Mouse (Mus musculus) heart, embryonic 14.5 days (tissue): ENCODE measurements at regions not wholly inside any gene's neighbourhood (a gene's known extent, or its start where the extent isn't known, plus 50 kb on each side); places are given as distances from the start of the nearest gene placed in this dataset.

ENCODE experiments used
- ATAC-seq: fragments of 200-750 bp; cut with Nextera tagmentation; 2 replicates; pipeline ENCODE4 v1.8.0; 2017; ENCODE audit warnings: low read depth, moderate TSS enrichment; ENCODE audit not compliant: insufficient number of reproducible peaks, insufficient read depth, low FRiP score
- H3K27ac ChIP-seq, 2 experiments: fragments of 200-500 bp in 1 of 2; fragments of 300-500 bp in 1 of 2; sonication (generic) in 1 of 2; replicated peaks in 1 of 2; 2 replicates each; pipeline ENCODE4 v1.5.1; 2012 to 2014; ENCODE audit warnings: low read depth in 2 of 2, low read length in 2 of 2, control low read depth in 1 of 2, mild to moderate bottlenecking in 1 of 2, mixed read lengths in 1 of 2; ENCODE audit not compliant: control insufficient read depth in 1 of 2, insufficient read depth in 1 of 2
- H3K27me3 ChIP-seq: fragments of 300-500 bp; sonication (generic); 2 replicates; pipeline ENCODE4 v1.6.1; 2014; ENCODE audit warnings: mild to moderate bottlenecking, low read length, control low read depth; ENCODE audit not compliant: control insufficient read depth, insufficient read depth
- H3K36me3 ChIP-seq: fragments of 300-500 bp; sonication (generic); 2 replicates; pipeline ENCODE4 v1.6.1; 2014; ENCODE audit warnings: mild to moderate bottlenecking, control low read depth, low read length, mixed read lengths; ENCODE audit not compliant: control insufficient read depth, insufficient read depth
- H3K4me1 ChIP-seq, 2 experiments: fragments of 200-500 bp in 1 of 2; fragments of 300-500 bp in 1 of 2; sonication (generic) in 1 of 2; 2 replicates each; pipeline ENCODE4 v1.6.1; 2012 to 2014; ENCODE audit warnings: low read length in 2 of 2, control low read depth in 1 of 2, mixed read lengths in 1 of 2; ENCODE audit not compliant: control insufficient read depth in 2 of 2, insufficient read depth in 2 of 2
- H3K4me2 ChIP-seq: fragments of 300-500 bp; sonication (generic); 2 replicates; pipeline ENCODE4 v1.6.1; 2014; ENCODE audit warnings: mild to moderate bottlenecking, low read length
- H3K4me3 ChIP-seq, 2 experiments: fragments of 200-500 bp in 1 of 2; fragments of 300-500 bp in 1 of 2; sonication (generic) in 1 of 2; 2 replicates each; pipeline ENCODE4 v1.5.1; 2012 to 2014; ENCODE audit warnings: low read length in 2 of 2, mild to moderate bottlenecking in 2 of 2, control low read depth in 1 of 2, low read depth in 1 of 2, moderate library complexity in 1 of 2; ENCODE audit not compliant: control insufficient read depth in 1 of 2, insufficient read depth in 1 of 2
- H3K9ac ChIP-seq: fragments of 300-500 bp; sonication (generic); 2 replicates; pipeline ENCODE4 v1.6.1; 2014; ENCODE audit warnings: mild to moderate bottlenecking, low read length
- H3K9me3 ChIP-seq: fragments of 300-500 bp; sonication (generic); 2 replicates; pipeline ENCODE4 v1.6.1; 2016; ENCODE audit warnings: low read length, control low read depth; ENCODE audit not compliant: control insufficient read depth
- WGBS: fragments of 180-500 bp; shearing (Covaris S2); extraction: QIAGEN DNeasy Blood & Tissue Kit; methylation state at CpG from one replicate; pipeline ENCODE4 v1.1.7; 2014; 5-methylcytosine and 5-hydroxymethylcytosine counted together

DNA sequence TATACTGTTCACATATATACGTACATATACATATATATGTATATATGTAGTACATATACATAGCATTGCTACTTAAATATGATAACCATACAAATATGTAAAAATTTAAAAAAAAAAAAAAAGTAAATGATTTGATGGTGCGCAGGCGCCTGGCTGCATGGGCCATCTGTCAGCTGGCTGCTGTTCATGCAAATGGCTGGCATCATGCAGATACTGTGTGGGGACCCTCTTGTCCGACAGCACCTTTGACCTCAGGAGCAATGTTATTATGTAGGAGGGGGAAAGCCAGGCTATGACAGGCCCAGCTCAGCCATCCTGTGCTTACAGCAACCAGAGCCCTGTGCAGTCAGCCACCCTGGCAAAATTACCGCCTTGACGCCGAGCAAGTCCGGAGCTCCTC, 65.1 kb upstream of the Tnrc6c start:
- Histone ChIP-seq H3K27me3 (0 out of 2 replicates have a peak, but pooled peaks cover 2% of the 10 kb centered on the region), H3K27ac (no peak overlapping the region), H3K4me2 (no peak overlapping the region), H3K4me1 (peaks cover 4 to 7% of the 10 kb centered on the region in 2 experiments; a peak in 3 of 4 replicates), H3K9ac (no peak overlapping the region; the same call in 1 of the 2 replicates), H3K9me3 (no peaks in the 10 kb centered on the region), H3K4me3 (no peak overlapping the region), H3K36me3 (no peaks in the 10 kb centered on the region)
- WGBS: 72% methylated on average over 8 of the region's 8 CpGs
- no peak for ATAC-seq

GRCm38 (mm10) chr11:117589422-117589821, 64.7 kb upstream of the Tnrc6c start:
- H3K4me3 ChIP-seq: no peak overlapping the region
- peak overlapping the region; percentile 18; the same call in 1 of the 2 replicates for H3K4me2 ChIP-seq
- no peak for ATAC-seq
- 55% methylated on average over 14 of the region's 14 CpGs for WGBS
- H3K9me3 ChIP-seq: no peaks in the 10 kb centered on the region
- H3K9ac ChIP-seq: no peak overlapping the region; the same call in 1 of the 2 replicates
- H3K27ac ChIP-seq: peak overlapping the region; percentile 43 to 48
- H3K4me1 ChIP-seq: peaks cover 4 to 7% of the 10 kb centered on the region in 2 experiments; a peak in 3 of 4 replicates
- no peaks in the 10 kb centered on the region for H3K36me3 ChIP-seq
- 0 out of 2 replicates have a peak, but pooled peaks cover 2% of the 10 kb centered on the region for H3K27me3 ChIP-seq

- no peak for ATAC-seq
- no peaks in the 10 kb centered on the region for H3K36me3 ChIP-seq
- no peak overlapping the region for H3K4me3 ChIP-seq
- peaks cover 22% of the 10 kb centered on the region for H3K27me3 ChIP-seq
- no peak overlapping the region for H3K27ac ChIP-seq
- peaks cover 4 to 7% of the 10 kb centered on the region in 2 experiments; a peak in 3 of 4 replicates for H3K4me1 ChIP-seq
- H3K9ac ChIP-seq: no peak overlapping the region
- H3K4me2 ChIP-seq: no peak overlapping the region
- WGBS: 48% methylated on average over 3 of the region's 3 CpGs
- no peaks in the 10 kb centered on the region for H3K9me3 ChIP-seq
Measured at GRCm38 (mm10) chr11:117592570-117592969, 61.5 kb upstream of the Tnrc6c start.

DNA sequence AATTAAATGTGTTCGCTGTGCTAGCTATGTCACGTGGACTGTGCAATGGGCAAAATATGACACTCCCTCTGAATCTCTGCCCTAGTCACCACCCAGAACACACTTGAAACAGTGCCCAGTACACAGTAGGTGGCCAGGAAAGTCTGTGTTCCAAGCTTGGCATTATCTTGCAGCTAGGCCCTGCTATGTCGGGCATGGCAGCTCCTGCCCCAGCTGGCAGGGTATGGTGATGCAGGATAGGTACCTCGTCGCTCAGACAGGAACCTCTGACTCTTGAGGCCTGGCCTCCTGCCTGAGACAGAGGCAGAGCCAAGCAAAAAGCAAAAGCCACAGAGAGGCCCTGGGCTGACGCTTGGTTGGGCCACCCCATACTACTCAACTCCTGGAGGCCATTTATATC, 57.9 kb upstream of the Tnrc6c start:
- Histone ChIP-seq H3K9me3 (no peaks in the 10 kb centered on the region), H3K4me3 (no peak overlapping the region), H3K4me1 (peaks cover 16 to 22% of the 10 kb centered on the region in 2 experiments), H3K9ac (no peak overlapping the region), H3K4me2 (no peak overlapping the region), H3K27ac (no peak overlapping the region), H3K27me3 (peaks cover 48% of the 10 kb centered on the region), H3K36me3 (no peaks in the 10 kb centered on the region)
- no peak for ATAC-seq
- 61% methylated on average over 6 of the region's 6 CpGs for WGBS

- no peak overlapping the region for H3K9ac ChIP-seq
- H3K27me3 ChIP-seq: peaks cover 53% of the 10 kb centered on the region
- H3K4me3 ChIP-seq: no peak overlapping the region
- WGBS: 51% methylated on average over 5 of the region's 5 CpGs
- ATAC-seq: no peak
- no peaks in the 10 kb centered on the region for H3K36me3 ChIP-seq
- H3K4me1 ChIP-seq: peaks cover 16 to 22% of the 10 kb centered on the region in 2 experiments
- no peaks in the 10 kb centered on the region for H3K9me3 ChIP-seq
- no peak overlapping the region for H3K27ac ChIP-seq
- no peak overlapping the region for H3K4me2 ChIP-seq
Measured at GRCm38 (mm10) chr11:117597754-117598153, 56.3 kb upstream of the Tnrc6c start.

GRCm38 (mm10) chr11:117598170-117598583, 55.9 kb upstream of the Tnrc6c start:
- Histone ChIP-seq H3K27me3 (peaks cover 50% of the 10 kb centered on the region), H3K36me3 (no peaks in the 10 kb centered on the region), H3K4me2 (peak overlapping the region; percentile 70), H3K27ac (no peak overlapping the region), H3K9me3 (no peaks in the 10 kb centered on the region), H3K4me3 (no peak overlapping the region), H3K9ac (no peak overlapping the region), H3K4me1 (peaks cover 16 to 22% of the 10 kb centered on the region in 2 experiments)
- WGBS: 12% methylated on average over 6 of the region's 6 CpGs
- ATAC-seq: no peak

DNA sequence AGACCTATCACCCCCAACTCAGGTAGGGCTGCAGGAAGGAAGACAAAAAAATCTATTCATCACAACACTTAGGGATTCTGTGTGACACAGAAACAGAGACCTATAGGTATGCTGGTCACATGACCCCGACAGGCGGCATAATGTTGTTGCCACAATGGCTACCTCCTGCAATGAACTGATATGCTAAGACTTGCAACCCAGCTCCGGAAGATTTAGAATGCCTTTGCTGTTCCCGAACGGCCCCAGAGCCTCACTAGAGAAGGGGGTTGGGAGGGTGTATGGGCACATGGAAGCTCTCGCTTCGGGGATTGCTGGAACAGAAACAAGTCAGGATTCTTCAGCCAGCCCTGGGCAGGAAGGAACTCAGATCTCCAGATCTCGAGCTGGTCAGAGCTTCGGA, 55.5 kb upstream of the Tnrc6c start:
- Histone ChIP-seq H3K4me3 (peak overlapping the region; percentile 46 to 50), H3K9me3 (no peaks in the 10 kb centered on the region), H3K4me2 (peak overlapping the region; percentile 70), H3K9ac (peak overlapping the region; percentile 69), H3K36me3 (no peaks in the 10 kb centered on the region), H3K4me1 (peaks cover 16 to 22% of the 10 kb centered on the region in 2 experiments), H3K27ac (no peak overlapping the region), H3K27me3 (peaks cover 50% of the 10 kb centered on the region)
- WGBS: 4% methylated on average over 9 of the region's 9 CpGs
- ATAC-seq: no peak
